Mouse (Mus musculus): ENCODE measurements around the gene Snx32.

Snx32 gene

DNA sequence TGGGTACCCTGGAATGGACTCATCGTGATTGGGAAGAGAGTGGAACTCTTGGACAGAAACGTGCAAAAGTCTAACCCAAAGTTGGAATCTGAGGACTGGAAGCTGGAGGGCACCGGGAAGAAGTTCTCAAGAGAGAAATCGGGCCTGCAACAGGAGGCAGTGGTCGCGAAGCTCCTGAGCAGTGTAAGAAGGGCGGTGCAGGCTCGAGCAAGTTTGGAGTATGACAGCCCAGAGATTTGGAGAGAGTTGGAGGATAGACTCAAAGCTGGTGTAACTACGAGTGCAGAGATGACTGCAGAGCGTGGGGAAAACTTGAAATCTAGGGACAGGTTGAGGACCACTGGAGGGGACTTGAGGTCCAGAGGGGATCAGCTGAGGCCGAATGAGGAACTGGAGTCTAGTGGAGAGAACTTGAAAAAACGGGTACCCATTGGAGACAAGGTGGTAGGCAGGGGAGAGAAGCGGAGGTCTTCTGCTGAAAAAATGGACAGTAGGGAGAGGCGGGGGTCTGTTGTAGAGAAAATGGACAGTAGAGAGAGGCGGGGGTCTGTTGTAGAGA lies 815 bp upstream of the Snx32 start:
- DNase-seq: peak; percentile 91

DNA sequence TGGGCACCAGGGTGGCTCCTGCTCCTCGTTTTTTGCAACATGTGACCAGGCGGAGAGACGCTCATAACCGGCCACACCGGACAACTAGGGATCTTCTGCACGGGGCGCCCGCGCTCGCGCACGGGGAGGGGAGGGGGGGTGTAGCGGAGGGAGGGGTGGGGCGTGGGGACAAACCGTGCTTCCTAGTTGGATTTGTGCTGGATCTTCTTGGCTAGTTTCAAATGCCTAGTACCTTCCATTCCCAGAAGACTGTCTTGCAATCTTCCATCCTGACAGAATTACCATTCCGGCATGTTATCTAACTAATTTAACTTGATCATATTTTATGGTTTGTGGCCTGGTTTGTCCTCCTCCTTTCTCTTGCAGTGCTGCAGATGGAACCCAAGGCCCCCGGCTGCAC lies 6.7 kb downstream of the Snx32 start, which contains the start of gene 1700020D05Rik:
Gene 1700020D05Rik, minus strand, starts transcription at position 101 of the 400 bp plus-strand sequence.
- no peak for DNase-seq

DNA sequence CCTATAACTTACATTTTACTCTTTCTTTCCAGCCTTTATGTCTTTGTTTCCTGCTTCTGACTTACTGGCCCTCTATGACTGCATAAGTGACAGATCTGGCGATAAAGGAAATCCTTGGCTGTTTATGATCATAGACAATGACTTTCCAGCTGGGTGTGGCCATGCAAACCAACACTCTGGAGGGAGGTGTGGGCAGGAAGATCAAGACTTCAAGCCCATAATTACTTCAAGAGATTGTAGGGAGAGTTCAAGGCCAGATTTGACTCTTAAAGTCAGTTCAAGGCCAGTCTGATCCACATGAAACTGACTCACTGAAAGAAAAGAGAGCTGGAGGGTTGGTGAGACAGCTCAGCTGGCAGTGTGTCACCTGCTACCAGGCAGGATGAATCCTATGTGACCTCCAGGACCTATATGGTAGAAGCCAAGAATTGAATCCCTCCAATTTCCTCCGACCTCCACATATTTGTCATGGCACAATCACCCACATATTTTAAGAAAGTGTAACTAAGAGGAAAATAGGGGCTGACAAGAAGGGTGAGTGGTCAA lies 9.9 kb downstream of the Snx32 start:
- DNase-seq: no peak

DNA sequence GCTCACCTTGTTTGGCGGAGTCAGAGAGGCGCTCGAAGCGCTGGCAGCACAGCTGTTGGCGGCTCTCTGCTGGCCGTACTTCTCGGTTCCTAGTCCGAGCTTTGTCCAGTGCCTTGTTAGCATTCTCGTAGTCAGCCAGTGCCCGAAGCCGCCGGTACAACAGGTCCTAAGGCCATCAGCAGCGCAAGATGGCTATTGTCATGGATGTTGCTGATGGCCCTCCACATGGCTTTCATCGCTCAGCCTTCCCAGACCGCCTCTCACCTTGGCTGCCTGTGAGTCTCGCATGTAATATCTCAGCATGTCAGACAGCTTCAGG lies 14.3 kb downstream of the Snx32 start:
- DNase-seq: no peak

DNA sequence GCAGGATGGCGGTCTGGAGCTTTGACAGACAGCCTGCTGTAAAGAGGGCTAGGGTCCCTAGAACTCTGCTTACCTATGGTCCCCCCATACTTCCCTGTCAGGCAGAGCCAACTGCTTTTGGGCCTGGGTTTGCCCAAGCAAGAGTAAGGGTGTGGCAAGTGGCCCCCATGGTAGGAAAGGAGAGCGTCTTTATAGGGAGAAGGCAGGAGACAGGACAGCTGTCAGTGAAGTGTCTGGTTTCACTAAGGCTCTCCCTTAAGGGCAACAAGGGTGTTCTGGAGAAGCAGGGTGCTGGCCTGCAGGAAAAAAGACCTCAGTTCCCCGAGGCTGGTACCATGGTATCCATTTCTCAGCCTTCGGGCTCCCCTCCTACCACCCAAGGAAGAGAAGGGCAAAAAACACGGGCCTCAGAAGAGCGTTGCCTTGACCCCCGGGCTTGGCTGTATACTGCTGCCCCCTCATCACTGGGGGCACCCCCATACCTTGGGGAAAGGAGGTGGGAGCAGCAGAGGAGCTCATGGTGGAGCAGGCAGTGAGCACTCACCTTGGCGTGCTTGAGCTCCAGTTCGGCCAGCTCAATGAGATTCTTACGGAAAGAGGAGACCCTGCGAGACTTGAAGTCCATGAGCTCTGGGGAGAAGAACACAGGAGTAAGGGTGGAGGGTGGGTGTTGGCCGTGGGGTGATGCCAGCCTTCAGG lies 14.8 kb downstream of the Snx32 start:
- peak; percentile 90 for DNase-seq

DNA sequence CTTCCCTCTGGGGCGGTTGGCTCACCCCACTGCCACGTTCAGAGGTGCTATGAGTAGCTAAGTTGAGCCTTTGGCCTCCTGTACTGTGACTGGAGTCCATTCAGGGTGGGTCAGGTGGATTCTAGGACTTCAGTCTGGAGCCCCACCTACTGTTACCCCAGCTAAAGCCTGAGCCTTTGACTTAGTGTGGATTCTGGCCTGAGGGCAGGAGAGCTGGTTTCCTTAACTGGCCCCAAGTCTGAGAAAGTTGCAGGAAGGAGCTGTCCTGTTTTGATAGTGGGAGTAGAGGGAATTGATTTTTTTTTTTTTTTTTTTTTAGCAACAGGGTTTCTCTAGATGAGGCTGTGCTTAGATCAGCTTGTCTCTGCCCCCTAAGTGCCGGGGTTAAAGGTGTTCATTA lies 16.0 kb downstream of the Snx32 start:
- no peak for DNase-seq

DNA sequence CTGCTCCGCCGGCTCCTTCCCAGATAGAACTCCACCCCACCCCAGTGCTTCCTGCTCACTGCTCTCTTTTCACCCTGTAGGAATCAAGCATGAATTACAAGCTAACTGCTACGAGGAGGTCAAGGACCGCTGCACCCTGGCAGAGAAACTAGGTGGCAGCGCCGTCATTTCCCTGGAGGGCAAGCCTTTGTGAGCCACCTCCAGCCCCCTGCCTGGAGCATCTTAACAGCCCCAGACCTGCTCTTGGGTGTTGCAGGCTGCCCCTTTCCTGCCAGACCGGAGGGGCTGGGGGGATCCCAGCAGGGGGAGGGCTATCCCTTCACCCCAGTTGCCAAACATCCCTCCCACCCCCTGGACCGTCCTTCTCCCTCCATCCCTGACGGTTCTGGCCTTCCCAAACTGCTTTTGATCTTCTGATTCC lies 17.0 kb downstream of the Snx32 start:
- DNase-seq: peak; percentile 94

DNA sequence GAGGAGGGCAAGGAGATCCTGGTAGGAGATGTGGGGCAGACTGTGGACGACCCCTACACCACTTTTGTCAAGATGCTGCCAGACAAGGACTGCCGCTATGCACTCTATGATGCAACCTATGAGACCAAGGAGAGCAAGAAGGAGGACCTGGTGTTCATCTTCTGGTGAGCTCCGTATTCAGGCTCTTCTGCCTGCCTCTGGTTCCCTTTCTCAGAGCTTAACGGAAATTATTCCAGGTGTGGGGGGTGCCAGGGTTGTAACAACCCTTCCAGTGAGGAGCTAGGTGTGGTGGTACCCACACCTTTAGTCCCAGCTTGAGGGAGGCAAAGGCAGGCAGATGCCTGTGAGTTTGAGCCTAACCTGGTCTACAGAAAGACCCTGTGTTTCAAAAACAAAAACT lies 17.7 kb downstream of the Snx32 start:
- DNase-seq: peak; percentile 93

DNA sequence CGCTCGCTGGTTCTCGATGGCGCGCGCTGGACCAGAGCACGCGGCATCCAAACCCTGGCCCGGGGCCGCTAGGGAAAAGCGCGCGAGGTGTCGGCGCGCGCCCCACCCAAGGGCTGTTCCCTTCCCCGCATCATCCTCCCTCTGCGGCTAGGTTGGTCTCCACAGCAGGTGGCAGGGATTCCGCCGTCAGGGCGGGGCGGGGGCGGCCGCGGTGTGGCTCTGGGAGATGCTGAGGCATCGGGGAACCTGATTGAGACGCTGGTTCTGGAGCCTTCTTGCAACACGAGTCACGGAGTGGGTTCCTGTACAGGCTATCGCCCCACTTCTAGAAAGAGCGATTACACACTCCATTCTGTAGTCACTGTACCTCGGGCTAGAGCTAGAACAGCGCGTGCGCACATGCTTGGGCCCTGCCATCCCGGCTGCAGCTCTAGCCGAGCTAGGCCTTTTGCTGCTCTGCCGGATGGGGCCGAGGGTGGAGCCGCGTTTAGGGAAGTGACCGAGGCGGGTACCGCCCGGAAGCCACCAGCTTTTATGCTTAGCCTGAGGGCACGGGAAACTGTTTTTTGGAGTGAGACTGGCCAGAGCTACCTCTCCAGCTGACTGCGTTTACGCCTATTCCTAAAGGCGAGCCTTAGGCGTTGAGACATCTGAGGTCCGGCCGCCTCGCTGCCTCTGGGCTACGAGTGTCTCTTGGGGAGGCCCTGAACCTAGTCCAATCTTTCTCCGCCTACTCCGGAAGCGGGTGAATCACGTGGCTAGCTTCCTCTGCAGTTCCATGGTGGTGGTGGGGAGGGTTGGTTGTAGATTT lies 19.2 kb downstream of the Snx32 start:
- peak; percentile 99 for DNase-seq

DNA sequence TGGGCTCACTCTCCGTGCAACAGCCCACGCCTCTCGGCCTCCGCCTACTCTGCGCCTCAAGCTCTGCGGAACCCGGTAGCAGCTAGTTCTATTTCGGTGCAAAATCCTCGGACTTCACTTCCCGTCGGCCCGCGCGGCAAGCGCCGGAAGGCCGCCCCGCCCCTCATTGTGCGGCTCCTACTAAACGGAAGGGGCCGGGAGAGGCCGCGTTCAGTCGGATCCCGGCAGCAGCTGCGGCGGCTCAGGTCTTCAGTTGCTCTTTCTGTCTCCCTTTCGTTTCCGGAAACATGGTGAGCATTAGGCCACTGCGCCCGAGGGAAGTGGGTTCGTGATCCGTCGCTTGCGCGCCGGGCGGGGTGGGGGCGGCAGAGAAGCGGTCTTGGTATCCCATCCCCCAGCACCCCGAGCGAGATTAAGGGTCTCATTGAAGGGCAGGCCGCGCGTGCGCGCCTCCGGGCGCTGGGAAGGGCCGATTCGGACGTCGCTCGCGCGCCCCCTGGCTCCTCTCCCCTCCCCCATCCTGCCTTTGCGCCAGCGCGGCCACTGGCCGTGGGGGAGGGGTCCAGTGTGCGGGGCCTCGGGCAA lies 19.9 kb downstream of the Snx32 start, which contains the start of gene Cfl1:
Gene Cfl1, plus strand, starts transcription at position 143 of the 585 bp plus-strand sequence.
- DNase-seq: peak; percentile 100

DNA sequence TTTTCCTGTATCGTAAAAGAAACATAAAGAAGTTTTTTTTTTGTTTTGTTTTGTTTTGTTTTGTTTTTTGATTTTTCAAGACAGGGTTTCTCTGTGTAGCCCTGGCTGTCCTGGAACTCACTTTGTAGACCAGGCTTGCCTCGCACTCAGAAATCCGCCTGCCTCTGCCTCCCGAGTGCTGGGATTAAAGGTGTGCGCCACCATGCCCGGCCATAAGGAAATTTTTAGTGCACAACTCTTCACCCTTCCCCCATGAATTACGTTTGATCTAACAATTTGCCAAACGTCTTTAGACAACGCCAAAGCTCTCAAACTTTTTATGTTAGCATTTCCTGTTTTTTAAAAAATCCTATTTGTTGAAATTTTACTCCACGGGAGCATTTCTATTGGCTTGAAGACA lies 20.6 kb downstream of the Snx32 start:
- peak; percentile 93 for DNase-seq

DNA sequence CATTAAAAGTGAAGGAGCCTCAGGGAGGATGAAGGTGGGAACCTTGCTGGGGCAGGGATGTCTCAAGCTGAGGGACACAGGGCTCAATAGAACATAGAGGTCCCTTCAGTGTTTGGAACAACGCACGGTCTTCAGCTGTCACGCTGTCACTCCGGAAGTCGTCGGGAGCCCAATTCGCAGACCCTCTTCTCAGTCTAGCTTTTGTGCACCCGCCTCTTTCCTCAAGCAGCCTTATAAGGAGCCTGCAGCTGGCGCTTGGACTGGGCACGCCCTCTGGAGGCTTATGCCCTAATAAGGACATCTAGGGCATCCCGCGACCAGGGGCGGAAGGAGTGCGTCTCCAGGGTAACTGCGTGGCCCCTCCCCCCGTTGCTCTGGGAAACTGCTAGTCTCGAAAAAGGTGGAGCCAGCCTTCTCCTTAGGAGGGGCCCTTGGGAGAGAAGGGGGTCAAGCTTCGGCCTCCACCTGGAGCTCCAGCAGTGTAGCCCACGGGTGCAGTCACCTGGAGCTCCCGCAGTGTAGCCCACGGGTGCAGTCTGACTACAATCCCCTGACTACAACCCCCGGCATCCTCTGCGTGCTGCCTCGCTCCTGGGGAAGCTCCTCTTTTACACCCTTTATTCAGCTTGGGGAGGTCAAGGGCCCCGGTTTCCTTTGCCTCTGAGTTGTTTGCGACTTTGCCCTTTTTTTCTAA lies 21.3 kb downstream of the Snx32 start:
- DNase-seq: peak; percentile 100

DNA sequence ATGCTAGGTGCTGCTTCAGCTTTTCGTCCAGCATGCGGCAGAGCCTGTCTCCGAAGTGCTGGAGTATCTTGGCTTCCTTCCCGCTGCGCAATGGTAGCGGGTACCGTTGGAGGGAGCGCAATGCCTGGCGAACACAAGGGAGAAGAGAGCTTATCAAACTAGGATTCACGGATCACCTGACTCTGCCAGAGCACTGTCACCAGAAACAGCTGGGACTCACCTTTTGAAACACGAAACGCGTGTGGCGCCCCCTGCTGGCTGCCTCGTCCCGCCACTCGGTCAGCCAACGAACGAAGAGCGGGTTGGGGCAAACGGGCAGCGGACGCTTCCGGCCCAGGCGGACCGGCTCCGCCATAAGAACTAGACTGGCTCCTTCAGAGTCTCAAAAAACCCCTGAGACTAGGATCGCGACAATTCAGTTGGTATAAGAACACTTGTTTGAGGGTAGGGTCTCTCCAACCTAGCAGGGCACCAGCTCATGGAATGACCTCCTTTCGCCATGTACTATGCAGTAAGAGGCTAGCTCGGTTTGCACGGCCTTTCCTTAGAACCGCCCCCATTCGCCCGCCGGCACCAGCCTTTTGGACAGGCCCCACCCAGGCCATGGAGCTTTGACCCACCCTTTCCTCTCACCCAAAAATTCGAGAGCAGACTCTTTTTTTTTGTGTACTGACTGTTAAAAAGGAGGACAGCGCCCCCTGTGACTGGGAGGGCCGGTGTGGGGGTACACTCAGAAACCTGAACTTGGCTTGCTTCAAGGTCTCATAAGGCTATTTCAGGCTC lies 22.4 kb downstream of the Snx32 start, which contains the start of gene Mus81:
Gene Mus81, minus strand, starts transcription at position 635 of the 783 bp plus-strand sequence.
- DNase-seq: peak; percentile 100

DNA sequence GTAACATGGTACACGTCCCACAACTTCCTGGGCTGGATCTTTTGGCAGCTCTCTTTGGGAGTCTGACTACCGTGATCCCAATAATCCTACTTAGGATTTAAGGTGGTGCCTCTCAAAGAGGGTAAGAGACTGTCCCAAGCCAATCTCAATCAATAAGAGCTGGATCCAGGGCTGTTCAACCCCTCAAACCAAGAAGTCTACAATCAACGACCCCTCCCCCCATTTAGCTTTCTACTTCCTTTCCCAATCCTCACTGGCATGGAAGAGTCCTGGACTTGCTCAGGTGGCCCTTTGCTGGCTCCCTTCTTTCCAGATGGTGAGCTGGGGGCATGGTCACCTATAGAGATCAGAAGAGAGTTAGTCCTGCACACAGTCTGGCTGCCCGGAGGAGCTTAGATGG lies 23.6 kb downstream of the Snx32 start:
- DNase-seq: peak; percentile 92

DNA sequence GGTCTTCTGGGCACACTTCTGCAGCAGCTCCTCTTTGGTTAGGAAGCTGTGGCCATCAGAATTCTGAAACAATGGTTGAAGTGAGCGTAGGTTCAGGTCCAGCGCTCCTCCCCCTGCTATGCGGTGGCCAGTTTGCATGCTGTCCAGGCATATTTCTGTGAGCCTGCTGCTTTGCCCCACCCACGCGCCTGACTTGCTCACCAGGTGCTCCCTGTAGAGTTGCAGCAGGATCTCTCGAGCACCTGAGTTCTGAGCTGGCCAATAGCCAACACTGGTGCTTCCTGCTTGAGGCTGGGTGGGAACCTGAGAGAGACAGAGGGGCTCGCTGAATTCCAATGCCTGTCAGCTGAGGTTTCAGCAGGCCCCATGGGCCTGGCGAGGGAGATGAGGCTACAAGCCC lies 24.1 kb downstream of the Snx32 start:
- DNase-seq: peak; percentile 96

DNA sequence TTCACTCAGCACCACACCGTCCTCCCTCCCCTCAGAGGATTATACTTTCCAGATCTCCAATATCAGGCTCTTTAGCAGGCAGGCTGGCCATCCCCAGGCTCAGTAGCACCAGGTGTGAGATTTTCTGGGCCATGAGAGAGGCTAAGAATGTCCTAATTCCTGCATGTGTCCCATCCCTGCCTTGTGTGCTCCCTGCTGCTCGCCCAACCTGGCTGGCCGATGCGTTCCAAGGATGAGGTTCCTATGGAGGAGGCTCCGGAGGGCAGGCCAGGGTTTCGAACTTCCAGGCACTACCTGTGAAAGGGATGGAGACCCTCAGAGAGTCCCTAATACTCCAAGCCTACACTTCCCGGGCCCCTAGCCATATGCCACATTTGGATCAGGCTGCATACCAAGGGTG lies 24.5 kb downstream of the Snx32 start:
- DNase-seq: no peak

DNA sequence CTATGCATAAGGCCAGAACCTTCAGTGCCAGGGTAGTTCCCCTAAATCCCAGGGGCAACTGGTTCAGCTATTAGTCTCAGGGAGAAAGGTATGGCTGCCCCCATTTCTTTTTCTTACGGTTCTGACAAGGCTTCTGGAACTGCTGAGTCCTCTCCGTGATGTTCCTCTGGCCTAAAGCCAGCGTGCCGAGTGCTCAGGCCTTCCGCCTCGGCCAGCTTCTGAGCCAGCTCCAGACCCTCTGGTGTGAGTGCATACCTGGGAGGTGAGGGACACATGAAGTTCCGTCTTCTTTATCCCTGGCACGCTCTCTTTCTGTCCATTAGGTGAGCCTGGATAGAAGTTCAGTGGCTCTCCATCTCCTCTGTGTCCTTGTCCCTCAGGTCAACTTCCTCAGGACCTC lies 25.0 kb downstream of the Snx32 start:
- peak; percentile 90 for DNase-seq

DNA sequence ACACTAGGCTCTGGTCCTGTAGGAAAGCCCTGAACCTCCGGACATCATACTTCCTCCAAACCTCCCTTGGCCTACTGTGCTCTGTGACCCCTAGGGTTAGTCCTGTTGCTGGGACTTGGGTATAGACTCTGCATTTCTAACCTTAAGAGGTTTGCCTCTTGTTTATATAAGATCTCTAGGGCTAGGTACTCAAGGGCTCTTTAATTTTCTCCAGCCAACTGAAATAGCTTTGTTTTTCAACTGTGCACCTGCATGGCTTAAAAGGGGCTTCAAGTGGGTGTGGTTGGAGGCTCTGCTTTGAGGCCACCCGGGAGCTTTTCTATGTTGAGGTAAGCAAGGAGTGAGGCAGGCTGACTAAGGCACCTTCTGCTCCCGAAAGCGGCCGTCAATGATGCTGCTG lies 25.8 kb downstream of the Snx32 start:
- no peak for DNase-seq

DNA sequence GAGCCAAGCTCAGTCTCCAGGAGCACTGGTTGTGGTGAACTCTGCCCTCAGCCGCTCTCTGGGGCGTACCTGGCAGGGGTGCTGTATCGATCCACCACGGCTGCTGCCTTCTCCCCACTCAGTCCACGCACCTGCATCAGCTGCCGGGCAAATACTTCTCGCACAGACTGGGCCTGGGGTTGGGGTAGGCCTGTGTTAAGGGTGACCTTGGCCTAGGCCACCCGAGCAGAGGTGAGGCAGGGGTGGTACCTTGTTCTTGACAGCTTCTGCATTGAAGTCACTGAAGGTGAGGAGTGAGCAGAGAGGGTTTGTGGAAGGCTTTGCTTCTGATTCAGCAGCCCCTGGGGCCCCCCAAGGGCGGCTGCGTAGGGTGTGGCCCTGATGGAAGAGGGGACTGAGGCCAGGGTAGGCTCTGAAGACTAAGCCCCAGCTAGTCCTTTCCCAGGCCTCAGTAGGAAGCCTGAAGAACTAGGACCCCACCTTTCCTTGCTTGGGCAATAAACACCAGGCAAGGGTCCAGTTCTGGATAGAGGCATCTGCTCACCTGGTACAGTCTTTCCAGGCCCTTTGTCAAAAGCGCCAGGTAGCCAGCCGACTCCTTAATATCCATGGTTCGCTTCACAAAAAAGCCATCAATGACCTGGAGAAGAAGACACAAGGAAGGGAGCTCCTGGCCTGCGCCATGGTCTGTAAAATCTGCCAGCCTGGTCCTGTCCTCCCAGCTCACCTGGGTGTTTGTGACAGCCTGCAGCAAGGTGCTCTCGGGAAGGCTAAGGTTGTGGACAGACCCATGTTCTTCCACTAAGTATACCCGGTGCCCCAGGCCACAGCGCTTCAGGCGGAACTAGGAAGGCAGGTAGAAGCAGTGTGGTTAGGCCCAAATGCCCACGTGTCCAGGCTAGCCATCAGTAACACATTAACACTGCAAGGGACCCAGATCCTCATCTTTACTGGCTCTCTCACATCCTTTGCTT lies 26.7 kb downstream of the Snx32 start:
- peak; percentile 93 for DNase-seq

DNA sequence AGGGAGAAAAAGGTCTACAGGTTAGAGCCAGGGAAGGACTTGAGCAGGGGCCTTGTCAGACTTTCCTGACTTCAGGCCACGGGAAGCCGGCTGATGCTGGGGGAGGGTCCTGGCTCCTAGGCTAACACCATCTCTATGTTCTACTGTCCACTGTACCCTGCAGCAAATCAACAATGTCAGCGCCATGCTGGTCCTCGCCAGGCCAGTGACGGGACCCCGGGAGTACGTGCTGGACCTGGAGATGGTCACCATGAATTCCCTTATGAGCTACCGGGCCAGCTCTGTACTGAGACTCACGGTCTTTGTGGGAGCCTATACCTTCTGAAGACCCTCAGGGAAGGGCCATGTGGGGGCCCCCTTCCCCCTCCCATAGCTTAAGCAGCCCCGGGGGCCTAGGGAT lies 28.9 kb downstream of the Snx32 start:
- peak; percentile 90 for DNase-seq

DNA sequence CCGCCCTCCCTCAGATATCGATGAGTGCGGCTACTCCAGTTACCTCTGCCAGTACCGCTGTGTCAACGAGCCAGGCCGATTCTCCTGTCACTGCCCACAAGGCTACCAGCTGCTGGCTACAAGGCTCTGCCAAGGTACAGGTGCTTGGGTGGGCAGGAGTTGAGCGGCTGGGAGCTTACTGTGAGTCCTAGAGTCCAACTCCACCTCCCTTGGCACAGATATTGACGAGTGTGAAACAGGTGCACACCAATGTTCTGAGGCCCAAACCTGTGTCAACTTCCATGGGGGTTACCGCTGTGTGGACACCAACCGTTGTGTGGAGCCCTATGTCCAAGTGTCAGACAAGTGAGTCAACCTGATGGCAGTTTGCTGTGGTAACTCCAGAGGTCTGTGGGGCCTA lies 30.3 kb downstream of the Snx32 start:
- peak; percentile 87 for DNase-seq
